Mouse (Mus musculus) olfactory bulb, adult 2 months (tissue): Measurements from ENCODE around the gene Acaca. TPM values are rescaled to one million over a fixed set of nuclear protein-coding genes. Genes with fewer than 3 reads are reported as not detected.

Experiments
- H3K27ac ChIP-seq: fragments of 200-500 bp; 2 replicates; pipeline ENCODE4 v1.5.1; 2012; ENCODE audit warnings: low read depth, low read length; ENCODE audit not compliant: insufficient read depth
- H3K4me1 ChIP-seq: fragments of 200-500 bp; 2 replicates; pipeline ENCODE4 v1.6.1; 2012; ENCODE audit warnings: low read length; ENCODE audit not compliant: control insufficient read depth, insufficient read depth
- H3K4me3 ChIP-seq: fragments of 200-500 bp; 2 replicates; pipeline ENCODE4 v1.5.1; 2012; ENCODE audit warnings: mild to moderate bottlenecking, low read depth, low read length, moderate library complexity; ENCODE audit not compliant: insufficient read depth
- CTCF ChIP-seq: fragments of 200-500 bp; IDR thresholded peaks from 2 replicates; pipeline ENCODE4 v1.5.1; 2012; ENCODE audit warnings: low read depth, mild to moderate bottlenecking, low read length, moderate library complexity; ENCODE audit not compliant: insufficient read depth
- POLR2A ChIP-seq: fragments of 200-500 bp; IDR thresholded peaks from 2 replicates; pipeline ENCODE4 v1.6.1; 2012; ENCODE audit warnings: mild to moderate bottlenecking, low read depth, low read length, moderate library complexity; ENCODE audit not compliant: insufficient read depth
- WGBS: fragments of 180-500 bp; shearing (Covaris S2); methylation state at CpG from one replicate; pipeline ENCODE4 v1.1.7; 2018; 5-methylcytosine and 5-hydroxymethylcytosine counted together
- polyA plus RNA-seq: library from polyadenylated mRNA; stranded (reverse); fragments of >200 nt; gene quantifications from 2 replicates; pipeline ENCODE4 v1.2.4, GENCODE M21; 2012; ENCODE audit warnings: low replicate concordance; ENCODE audit not compliant: missing spikeins, insufficient read depth, insufficient read length

Acaca gene
- polyA plus RNA-seq, 1 experiment = 53.0 TPM

DNA sequence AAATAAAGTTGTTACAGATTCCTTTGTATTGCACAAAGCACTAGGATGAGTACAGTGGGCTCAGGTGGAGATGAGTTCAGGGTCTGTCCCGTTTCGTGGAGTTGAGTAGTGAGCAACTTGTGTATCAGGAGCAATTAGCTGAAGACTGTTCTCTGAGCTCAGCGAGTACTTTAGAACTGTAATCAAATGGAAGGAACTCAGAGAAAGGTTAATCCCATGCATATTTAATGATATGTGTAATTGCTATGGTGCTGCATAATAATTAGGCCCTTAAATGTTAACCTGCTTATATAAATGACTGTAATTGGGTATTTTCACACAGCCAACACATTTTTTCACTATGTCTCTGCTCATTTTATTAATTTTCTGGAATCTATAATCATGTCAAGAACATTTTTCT, 7.0 kb downstream of the Acaca start:
- Histone ChIP-seq H3K4me1 (no peaks in the 10 kb centered on the region), H3K27ac (no peak overlapping the region), H3K4me3 (no peak overlapping the region)
- TF ChIP-seq POLR2A = no peak
- no peak for TF ChIP-seq CTCF
- 19% methylated on average over 3 of the region's 3 CpGs for WGBS

DNA sequence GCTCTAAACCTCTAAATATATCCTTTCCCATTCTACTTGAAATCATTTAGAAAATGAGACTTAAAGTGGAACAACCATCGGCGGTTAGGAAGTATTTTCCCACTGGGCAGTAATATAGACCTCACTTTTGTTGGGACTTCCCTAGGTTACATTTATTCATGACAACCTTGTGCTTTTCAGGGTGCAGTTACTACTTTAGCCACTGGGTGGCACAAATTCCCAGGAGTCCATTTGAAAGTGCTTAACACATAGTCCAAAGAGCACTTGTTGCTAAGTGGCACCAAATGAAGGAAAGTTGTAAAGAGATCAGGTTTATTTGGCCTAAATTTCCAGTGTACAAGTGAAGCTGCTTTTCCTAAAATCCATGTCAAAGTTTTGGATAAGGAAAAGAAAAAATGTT, 12.3 kb downstream of the Acaca start:
- H3K4me1 ChIP-seq = no peaks in the 10 kb centered on the region
- no peak overlapping the region for H3K4me3 ChIP-seq
- TF ChIP-seq CTCF = no peak
- TF ChIP-seq POLR2A = no peak
- no peak overlapping the region for H3K27ac ChIP-seq
- WGBS = 57% methylated on average over 2 of the region's 2 CpGs

DNA sequence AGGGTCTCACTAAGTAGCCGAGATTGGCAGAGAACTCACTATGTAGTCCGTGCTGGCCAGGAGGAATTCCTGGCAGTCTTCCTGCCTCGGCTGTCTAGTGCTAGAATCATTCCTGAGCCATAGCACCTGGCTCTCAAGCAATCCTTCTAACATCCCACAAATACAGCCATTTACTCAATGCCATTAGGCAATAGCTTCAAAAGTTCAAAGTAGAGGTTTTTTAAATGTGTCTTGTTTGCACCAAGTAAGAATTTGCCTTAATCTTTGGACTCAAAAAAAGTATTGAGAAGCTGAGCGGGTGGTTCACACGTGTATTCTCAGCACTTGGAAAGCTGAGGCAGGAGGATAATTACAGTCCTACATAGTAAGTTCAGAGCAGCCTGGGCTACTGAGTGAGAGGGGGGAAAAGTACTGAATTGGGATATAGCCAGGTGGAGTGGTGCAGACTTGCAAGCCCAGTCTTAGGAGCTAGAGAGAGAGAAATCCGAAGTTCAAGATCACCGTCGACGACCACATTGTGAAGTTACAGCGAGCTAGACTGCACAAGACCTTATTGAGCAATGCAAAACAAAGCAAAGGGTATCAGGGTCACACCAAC, 15.8 kb downstream of the Acaca start:
- 76% methylated on average over 10 of the region's 10 CpGs for WGBS
- TF ChIP-seq CTCF (no peak), POLR2A (no peak)
- H3K4me3 ChIP-seq = no peak overlapping the region
- no peaks in the 10 kb centered on the region for H3K4me1 ChIP-seq
- H3K27ac ChIP-seq = no peak overlapping the region

DNA sequence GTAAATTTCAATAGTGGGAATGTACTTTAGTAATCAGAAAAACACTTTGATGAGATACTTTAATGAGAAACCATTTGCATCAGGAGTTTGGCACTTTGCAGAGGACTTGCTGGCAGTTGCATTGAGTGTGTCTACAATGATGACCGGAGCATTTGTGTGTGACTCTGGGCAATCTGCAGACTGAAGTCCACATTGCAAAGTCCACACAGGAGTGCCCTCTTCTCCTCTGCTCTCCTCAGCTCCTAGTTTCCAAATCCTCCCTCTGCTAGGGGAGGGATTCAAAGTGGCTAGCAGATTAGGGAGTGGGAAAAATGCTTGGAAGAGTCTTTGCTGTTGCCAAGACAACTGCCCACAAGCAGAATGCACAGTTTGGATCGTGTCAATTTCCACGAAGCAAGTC, 16.6 kb downstream of the Acaca start:
- Histone ChIP-seq H3K4me3 (no peak overlapping the region), H3K27ac (no peak overlapping the region), H3K4me1 (no peaks in the 10 kb centered on the region)
- 40% methylated on average over 3 of the region's 3 CpGs for WGBS
- no peak for TF ChIP-seq CTCF

DNA sequence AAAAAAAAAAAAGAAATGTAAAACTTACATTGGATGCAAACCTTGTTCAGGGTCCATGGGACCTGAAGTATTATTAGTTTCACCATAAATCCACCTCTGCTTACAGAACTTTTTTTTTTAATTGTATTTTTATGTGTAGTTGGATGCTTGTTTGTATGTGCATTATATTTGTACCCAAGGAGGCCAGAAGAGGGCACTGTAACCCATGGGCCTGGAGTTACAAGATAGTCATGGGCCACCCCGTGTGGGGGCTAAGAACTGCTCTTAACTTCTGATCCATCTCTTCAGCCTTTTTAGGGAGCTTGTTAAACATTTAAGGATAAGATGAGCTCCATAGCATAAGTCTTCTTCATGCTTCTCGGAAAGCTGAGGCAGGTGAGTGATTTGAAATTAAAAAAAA, 21.4 kb downstream of the Acaca start:
- no peak overlapping the region for H3K4me3 ChIP-seq
- no peak for TF ChIP-seq CTCF
- no peak for TF ChIP-seq POLR2A
- 75% methylated on average over 2 of the region's 2 CpGs for WGBS
- no peak overlapping the region for H3K27ac ChIP-seq
- H3K4me1 ChIP-seq = no peaks in the 10 kb centered on the region

DNA sequence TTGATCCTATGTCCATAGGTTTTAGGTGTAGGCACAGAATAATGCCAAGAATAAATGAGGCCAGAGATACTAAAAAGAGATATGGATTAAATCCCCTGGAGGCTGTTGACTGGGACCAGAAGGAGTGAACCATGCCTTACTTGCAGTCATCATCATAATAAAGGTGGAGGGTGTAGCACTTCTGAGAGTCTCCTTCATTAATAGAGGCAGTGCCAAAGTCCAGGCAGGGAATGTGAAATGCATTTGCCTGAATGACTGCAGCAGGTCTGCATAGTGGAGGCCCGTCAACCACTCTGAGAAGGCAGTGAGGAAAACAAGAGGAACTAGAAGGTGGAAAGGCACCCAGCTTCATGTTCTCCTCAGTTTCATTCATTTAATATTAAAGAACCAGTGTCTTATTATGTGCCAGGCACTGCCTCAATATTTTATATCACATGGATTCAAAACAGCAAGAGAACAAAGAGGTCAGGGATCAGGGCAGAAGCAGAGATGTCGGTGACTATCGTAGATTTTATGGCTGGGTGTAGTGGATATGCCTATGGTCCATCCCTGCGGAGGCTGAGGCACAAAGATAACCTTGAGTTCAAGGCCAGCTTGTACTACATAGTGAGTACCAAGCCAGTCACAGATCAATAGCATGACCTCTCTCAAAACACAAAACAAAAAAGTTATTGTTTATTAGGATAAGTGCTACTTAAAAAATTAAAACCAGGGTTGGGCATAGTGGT, 27.2 kb downstream of the Acaca start:
- 95% methylated on average over 4 of the region's 4 CpGs for WGBS
- H3K27ac ChIP-seq = no peak overlapping the region
- no peak for TF ChIP-seq CTCF
- TF ChIP-seq POLR2A = no peak
- no peak overlapping the region for H3K4me3 ChIP-seq
- H3K4me1 ChIP-seq = no peaks in the 10 kb centered on the region

DNA sequence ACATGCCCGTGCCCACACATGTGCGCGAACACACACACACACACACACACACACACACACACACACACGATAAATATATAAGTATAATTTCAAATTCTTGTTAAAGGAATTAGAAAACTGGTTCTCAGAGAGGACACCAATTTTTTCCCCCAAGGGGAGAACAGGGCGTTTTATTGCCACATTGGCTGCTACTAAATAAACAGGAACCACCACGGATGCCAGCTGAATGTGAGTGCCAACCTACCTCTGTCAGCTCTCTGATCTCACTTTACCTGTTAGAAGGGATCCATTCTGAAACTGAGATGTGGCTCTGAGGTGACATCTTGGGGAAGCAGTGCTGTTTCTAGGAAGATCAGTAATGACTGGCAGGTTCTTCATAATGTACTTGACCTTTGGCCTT, 34.7 kb downstream of the Acaca start:
- Histone ChIP-seq H3K27ac (no peak overlapping the region), H3K4me1 (peaks cover 3% of the 10 kb centered on the region; the same call in 1 of the 2 replicates), H3K4me3 (no peak overlapping the region)
- 89% methylated on average over 6 of the region's 6 CpGs for WGBS
- no peak for TF ChIP-seq CTCF
- TF ChIP-seq POLR2A = no peak

DNA sequence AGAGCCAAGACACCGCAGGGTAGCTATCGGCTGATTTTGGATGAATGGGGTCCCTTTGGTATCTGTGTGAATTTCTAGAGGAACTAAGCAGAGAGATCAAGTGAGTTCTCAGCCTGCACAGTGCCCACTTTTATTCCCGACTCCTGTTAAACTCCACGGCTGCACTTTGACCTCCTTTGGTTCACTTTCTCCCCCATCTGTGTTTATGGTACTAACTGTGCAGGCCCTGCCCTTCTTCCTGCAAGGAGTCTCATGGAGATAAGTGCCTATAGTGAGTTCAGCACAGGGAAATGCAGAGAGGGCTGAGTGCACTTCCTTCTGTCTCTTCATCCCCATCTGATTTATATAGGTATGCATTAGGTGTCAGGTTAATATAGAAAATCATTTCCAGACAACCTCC, 35.1 kb downstream of the Acaca start:
- TF ChIP-seq CTCF = no peak
- no peak for TF ChIP-seq POLR2A

DNA sequence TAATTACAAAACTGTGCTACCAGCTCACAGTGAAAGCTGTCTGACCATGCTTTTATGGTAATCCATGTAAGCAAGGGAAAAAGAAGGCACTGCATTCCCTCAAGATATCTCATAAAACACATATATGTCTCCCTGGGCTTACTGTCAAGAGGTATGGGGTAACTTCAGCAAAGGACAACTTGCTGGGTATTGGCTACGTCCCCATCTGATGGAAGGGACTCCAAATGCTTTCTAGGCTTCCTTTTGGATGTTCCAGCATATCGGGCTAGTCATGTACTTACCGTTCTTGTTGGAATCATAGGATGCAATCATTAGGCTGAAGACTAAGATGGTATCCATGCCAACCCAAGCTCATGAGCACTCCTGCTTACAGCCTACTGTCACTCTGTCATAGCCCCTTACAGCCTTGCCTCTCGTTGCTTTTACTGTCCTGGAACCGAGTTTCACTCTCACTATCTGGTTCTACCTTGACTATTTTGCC, 37.6 kb downstream of the Acaca start, which contains the start of gene Gm11437:
Gene Gm11437 (minus strand): TSS at position 431 of the 481 bp plus-strand sequence.
- Histone ChIP-seq H3K4me3 (no peak within 1 kb of the TSS), H3K27ac (no peak within 1 kb of the TSS), H3K4me1 (peaks cover 3% of the 10 kb centered on the region; the same call in 1 of the 2 replicates)
- TF ChIP-seq CTCF = no peak
- no peak for TF ChIP-seq POLR2A
- 88% methylated on average over 5 of the region's 5 CpGs for WGBS

More for the DNA sequence above, 35.1 kb downstream of the Acaca start:
- Histone ChIP-seq H3K4me3 (no peak overlapping the region), H3K4me1 (peaks cover 3% of the 10 kb centered on the region; the same call in 1 of the 2 replicates), H3K27ac (no peak overlapping the region)
- WGBS = 80% methylated on average over 4 of the region's 4 CpGs
